Mouse (Mus musculus): ENCODE results near the gene Ldhb.
A peak's percentile ranks its signal among the peaks of the same experiment; 100 is the strongest.
"Not testable (repeated sequence)": the region's sequence is repeated elsewhere in the genome, so short reads cannot be mapped to it uniquely, and the experiment has no call there.

Gene Ldhb

DNA sequence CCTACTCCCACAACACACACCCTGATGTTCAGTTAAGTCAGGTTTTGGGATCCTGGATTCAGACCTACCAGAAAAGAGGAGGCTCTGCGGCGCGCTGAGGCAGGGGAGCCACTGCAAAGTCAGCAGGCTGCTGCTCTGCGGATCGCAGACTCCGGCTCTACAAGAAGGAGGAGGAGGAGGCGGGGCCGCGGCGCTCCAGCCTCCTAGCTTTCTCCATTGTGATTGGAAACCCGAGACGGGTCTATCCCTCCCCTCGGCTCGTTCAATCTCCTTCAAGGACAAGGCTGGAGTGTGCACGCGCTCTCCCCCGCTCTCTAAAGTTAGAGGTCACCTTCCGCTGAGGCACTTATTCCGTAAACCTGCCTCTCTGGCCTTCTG, at the start of gene Ldhb:
Ldhb (minus strand) TSS at position 173 of the 378 bp plus-strand sequence.
- DNase-seq: peak; percentile 84 to 86

GRCm38 (mm10) chr6:142555988-142556387, 48.2 kb upstream of the Ldhb start:
- DNase-seq: no peak

DNA sequence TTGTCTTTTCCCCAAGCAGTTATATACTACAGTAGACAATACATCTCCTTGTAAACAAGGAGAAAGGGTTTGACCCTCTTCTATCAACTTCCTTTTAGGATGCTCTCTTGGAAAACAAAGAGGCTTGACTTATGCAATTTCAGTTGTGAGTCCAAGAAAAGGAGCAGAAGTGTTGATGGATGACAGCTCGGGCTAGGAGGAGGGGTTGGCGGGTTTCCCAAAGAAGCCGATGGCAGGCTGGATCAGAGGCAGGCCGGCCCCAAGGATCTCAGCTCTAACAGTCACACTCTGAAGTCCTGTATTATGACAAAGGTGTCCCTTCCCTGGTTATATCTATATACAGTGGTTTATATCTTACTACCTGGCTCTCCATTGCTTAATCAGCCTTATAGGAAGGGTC, 43.7 kb upstream of the Ldhb start:
- DNase-seq: no peak

- no peak for DNase-seq
Measured at GRCm38 (mm10) chr6:142550871-142551270, 43.1 kb upstream of the Ldhb start.

DNA sequence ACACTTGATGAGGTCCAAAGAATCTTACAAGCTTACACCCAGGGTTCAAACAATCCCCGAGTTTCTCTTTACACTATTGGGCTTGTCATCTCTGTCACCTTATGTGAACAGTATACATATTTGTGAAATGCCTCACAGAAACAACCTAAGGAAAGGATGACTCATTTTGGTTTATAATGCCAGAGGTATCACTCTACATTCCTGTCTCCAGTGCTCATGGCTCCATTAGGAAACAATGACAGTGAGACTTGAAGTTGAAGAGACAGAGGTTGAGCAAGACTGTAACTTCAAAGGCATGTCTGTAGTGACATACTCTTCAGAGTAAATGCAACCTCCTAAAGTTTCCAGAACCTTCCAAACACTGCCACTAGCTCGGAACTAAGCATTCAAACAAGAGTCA, 40.6 kb upstream of the Ldhb start:
- DNase-seq: no peak

GRCm38 (mm10) chr6:142545132-142545531, 37.4 kb upstream of the Ldhb start:
- DNase-seq: no peak

- DNase-seq: no peak
Measured at GRCm38 (mm10) chr6:142543648-142544047, 35.9 kb upstream of the Ldhb start.

GRCm38 (mm10) chr6:142542800-142543175, 35.0 kb upstream of the Ldhb start:
- DNase-seq: no peak

GRCm38 (mm10) chr6:142542082-142542799, 34.5 kb upstream of the Ldhb start:
- no peak for DNase-seq

DNA sequence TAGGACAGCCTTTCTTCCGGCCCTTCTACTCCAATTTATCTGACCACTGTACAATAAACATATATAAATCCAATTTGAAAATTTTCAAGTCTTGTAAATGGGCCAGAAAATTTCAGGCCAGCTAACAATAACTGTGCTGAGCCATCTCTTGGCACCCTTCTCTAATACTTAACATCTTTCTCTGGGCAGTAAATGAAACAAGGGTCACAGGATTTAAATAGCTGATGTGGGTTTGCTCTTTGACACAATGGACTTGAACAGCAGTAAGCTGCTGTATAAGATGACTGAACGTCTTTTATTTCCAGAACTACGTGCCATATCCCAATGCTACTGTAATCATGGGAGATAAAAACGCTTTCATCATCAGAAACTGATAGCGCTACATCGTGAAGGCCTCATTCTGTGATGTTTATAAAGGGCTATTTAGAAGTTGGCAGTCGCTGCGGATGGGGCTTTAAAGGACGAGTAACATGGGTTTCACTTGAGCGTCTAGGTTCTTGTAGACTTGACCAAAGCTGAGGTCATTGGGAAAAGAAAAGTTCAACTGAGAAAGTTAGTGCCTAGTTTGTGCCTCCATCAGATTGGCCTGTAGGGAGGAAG, 32.9 kb upstream of the Ldhb start:
- no peak for DNase-seq

DNA sequence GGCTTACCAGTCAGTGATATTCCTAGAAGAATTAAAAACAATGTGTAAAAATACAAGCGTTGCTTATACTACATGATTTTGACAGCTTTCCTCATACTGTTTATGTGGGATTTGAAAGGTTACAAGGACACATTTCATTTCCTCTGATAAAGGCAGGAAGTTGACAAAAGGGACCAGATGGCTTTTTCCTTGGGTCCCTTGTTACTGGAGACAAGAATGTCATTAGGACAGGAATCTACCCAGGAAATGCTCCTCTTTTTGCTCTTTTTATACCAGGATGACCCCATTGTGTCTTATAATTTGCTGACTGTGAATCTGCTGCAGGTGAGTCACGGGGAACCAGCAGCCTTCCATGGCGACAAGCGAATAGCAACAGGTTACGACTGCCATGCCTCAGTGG, 32.4 kb upstream of the Ldhb start:
- no peak for DNase-seq

DNA sequence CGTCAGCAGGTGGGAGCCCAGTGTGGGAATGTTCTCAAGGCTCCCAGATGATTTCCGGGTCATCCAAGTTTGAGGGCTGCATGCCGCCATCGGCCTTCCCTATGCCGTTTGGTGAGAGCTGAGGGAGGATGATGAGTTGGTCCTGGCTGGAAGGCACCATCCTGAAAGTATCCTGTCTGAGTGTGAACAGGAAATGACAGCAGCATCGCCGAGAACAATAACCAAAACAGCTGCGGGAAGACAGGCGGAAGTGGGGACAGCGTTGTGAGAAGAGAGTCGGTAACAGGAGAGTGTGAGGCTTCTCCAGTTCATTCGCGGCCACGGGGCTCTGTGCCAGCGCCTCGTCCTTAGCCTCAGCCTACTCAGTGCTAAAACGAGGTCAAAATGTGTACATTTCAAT, 30.7 kb upstream of the Ldhb start:
- peak; percentile 58 to 66 for DNase-seq

DNA sequence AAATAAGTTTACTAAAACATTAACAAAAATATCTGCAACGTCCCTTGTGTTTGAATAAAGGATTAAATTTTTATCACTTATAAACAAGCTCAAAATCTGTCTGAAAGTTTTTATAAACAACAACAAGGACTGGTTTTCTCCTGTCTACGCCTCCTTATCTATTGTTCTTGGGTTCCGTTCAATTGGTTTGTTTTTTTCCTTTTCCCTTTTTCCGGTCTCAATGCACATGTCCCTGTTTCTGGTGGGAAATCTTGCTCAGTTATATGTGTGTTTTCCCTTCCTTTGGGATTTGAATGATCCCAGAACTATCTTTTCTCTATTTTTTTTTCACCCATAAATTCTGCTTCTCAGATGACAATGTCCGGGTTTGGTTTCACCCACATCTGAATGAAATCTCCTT, 25.7 kb upstream of the Ldhb start:
- no peak for DNase-seq

DNA sequence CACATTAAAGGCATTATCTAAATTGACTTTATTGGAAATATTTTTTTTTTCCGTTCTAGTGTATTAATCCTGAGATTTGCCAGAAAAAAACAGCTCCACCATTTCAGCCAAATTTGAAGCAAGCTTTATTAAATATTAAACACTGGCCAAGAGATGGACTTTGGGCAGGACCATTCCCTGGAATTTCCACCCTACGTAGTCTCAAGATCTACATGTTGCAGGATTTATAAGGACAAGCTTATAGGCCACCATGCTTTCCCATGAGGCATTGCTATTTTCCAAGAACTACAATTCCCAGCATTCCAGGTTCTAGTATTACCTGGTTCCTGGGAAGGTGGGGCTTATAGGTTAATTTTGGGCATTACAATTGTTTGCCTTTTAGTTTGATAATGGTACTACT, 24.9 kb upstream of the Ldhb start:
- DNase-seq: no peak

- DNase-seq: no peak
Measured at GRCm38 (mm10) chr6:142532141-142532540, 24.4 kb upstream of the Ldhb start.

DNA sequence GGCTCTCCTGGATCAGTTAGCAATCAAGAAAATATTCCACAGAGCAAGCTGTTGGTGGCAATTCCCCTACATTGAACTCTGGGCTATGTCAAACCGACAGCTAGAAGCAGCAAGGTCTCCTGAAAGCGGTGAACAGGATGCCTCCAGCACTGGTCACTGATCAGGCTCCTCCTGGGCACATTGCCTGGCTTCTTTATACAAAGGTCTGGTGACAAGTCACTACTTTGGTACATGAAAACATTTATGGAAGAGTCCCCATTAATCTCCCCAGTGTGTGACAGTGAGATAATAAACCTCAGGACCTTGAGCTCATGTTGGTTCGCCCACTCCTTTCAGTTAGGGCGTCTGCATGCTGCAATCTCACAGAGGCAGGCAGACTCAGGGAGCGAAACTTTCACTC, 22.6 kb upstream of the Ldhb start:
- DNase-seq: no peak

DNA sequence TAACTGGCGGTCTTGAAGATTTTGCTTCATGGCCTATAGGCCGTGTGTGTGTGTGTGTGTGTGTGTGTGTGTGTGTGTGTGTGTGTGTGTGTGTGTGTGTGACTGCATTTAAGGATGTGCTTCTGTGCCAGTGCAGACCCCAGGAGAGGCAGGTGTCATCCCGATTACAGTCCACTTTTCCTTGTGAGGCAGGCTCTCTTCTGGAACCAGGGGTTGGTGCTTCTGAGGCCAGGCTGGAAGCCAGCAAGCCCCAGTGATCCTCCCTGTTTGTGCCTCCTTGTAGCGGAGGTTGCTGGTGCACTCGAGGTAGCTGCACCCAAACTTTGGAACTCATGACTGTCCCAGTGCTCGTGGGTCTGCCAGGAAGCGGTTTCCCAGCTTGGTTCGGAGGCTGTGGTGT, 21.9 kb upstream of the Ldhb start:
- no peak for DNase-seq

- no peak for DNase-seq
Measured at GRCm38 (mm10) chr6:142527931-142528562, 20.3 kb upstream of the Ldhb start.

DNA sequence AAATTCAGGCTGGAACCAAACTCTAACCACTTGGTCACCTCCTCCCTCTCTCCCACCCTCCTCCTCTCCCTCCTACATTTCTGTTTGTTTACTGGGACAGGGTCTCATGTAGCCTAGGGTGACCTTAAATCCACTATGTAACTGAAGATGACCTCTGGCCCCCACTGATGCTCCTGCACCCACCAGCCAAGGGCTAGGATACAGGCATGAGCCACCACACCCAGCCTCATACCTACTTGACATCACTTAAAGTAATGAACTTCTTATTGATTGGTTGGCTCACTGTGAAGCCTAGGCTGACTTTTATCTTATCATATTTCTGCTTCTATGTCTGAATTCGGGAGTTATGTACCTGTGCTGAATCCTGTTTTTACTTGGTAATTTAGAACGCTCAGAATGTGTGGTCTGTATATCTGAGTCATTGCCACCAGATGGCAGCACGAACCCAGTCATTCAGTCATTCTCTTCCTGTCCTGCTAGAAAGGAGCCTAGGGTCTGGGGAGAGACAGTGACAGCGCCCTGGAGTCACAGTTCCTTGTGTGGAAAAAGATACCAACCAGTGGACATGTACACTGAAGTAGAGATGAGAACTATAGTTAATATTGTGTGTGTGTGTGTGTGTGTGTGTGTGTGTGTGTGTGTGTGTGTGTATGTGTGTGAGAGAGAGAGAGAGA, 17.0 kb upstream of the Ldhb start:
- peak; percentile 30 to 46 for DNase-seq

GRCm38 (mm10) chr6:142521591-142522110, 13.9 kb upstream of the Ldhb start:
- DNase-seq: no peak

GRCm38 (mm10) chr6:142519110-142519509, 11.4 kb upstream of the Ldhb start:
- DNase-seq: no peak

- not testable (repeated sequence) for DNase-seq
Measured at GRCm38 (mm10) chr6:142515379-142515778, 7.6 kb upstream of the Ldhb start.

DNA sequence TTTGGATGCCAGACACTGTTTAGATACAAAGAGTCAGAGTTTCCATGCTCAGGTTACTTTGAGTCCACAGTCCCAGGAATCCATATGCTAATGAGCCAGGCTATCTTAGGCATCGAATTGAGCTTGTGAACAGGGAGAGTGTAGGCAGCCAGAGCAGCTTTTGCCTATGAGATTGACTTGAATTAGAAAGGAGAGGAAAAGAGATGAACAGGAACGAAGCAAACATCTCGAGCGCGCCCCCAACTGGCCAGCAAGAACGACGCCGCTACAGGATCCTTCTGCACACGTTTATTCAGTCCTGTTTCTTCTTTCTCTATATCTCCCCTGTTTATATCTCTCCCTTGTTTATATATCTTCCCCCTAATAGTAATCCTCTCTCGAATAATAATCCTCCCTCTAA, 7.2 kb upstream of the Ldhb start:
- peak; percentile 23 to 26 for DNase-seq

DNA sequence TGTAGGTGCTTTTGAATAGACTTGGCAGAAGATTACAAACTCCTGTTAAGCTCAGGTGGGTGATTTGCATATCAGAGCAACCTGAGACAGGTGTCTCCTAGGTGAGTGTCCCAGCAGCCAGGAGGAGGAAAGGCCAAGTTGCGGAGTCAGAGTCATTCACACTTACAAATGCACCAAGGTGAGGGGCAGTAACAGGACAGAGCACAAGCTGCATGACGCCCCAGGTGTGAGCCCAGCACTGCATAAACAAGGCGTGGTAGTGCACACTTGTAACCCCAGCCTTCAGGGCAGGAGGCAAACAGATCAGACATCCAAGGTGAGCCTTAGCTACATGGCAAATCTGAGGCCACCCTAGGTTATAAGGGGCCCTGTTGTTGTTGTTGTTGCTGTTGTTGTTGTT, 5.1 kb upstream of the Ldhb start:
- DNase-seq: no peak
